Mouse (Mus musculus) small intestine, adult 2 months (tissue): ENCODE results near the gene Grhl3. TPM values are rescaled to one million over a fixed set of nuclear protein-coding genes. Genes with fewer than 3 reads are reported as not detected.

Source experiments
- H3K27ac ChIP-seq: fragments of 200-500 bp; 2 replicates; pipeline ENCODE4 v1.5.1; 2012; ENCODE audit warnings: low read depth, low read length, control low read depth, inconsistent platforms; ENCODE audit not compliant: insufficient read depth
- H3K27me3 ChIP-seq: fragments of 200-500 bp; 2 replicates; pipeline ENCODE4 v1.6.1; 2012; ENCODE audit warnings: mild to moderate bottlenecking, moderate library complexity, low read length, inconsistent platforms; ENCODE audit not compliant: control insufficient read depth, insufficient read depth
- H3K36me3 ChIP-seq: fragments of 200-500 bp; 2 replicates; pipeline ENCODE4 v1.6.1; 2012; ENCODE audit warnings: mild to moderate bottlenecking, low read length, control low read depth, inconsistent platforms; ENCODE audit not compliant: control insufficient read depth, insufficient read depth
- H3K4me1 ChIP-seq: fragments of 200-500 bp; 2 replicates; pipeline ENCODE4 v1.6.1; 2012; ENCODE audit warnings: low read length, inconsistent platforms, mixed read lengths; ENCODE audit not compliant: control insufficient read depth, insufficient read depth, insufficient read length
- H3K4me3 ChIP-seq: fragments of 200-500 bp; 2 replicates; pipeline ENCODE4 v1.5.1; 2012; ENCODE audit warnings: low read depth, mild to moderate bottlenecking, control low read depth, inconsistent platforms, low read length, moderate library complexity
- CTCF ChIP-seq: fragments of 200-500 bp; IDR thresholded peaks from 2 replicates; pipeline ENCODE4 v1.5.1; 2012; ENCODE audit warnings: low read depth, mild to moderate bottlenecking, control low read depth, inconsistent platforms, low read length, moderate library complexity, mixed read lengths; ENCODE audit not compliant: insufficient replicate concordance, insufficient read length; ENCODE audit errors: extremely low read depth
- POLR2A ChIP-seq: fragments of 200-500 bp; IDR thresholded peaks from 2 replicates; pipeline ENCODE4 v1.6.1; 2012; ENCODE audit warnings: low read depth, mild to moderate bottlenecking, control low read depth, inconsistent platforms, low read length, moderate library complexity
- WGBS: fragments of 180-500 bp; shearing (Covaris S2); methylation state at CpG from one replicate; pipeline ENCODE4 v1.1.7; 2018; 5-methylcytosine and 5-hydroxymethylcytosine counted together
- polyA plus RNA-seq: library from polyadenylated mRNA; depleted of rRNA; stranded (reverse); fragments of >200 nt; gene quantifications from 2 replicates; pipeline ENCODE4 v1.2.3, GENCODE M21; 2012

Gene Grhl3
- polyA plus RNA-seq, 1 experiment: 0.19 TPM

DNA sequence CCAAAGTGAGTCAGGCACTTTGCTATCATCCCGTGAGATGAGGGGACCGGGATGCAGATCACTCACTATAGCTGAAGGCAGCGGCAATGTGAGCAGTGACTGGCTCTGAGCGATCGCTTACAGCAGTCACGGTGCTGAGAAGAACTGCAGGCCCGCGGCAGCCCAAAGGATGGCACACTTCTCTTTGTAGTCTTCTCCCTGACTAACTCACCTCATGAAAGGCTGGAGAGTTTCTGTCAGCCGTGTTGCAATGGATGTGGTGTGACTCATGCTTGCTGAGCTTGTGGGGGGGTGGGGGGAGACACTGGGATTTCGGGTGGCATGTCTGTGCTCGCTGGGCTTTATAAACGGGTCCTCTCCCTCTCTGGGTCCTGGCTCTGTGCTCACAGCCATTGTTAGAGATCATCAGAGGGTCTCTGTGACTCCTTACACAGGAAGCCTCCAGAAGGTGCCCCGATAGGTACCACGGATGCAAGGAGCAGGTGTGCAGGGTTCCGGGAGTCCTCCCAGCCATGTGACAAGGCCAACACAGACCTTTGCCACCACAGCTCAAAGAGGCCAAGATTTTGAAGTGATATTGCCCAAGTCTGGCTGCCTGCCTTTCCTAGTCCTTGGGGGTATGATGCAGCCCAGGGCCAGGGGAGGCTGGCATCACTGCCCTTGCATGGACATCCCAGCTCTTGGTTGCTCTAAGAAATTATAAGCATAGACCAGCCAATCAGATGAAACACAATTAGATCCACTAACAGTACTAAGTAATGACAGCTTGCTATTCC, 2.1 kb upstream of the Grhl3 start:
- Histone ChIP-seq H3K27ac (no peak overlapping the region), H3K4me1 (peaks cover 10% of the 10 kb centered on the region), H3K36me3 (no peaks in the 10 kb centered on the region), H3K4me3 (no peak overlapping the region), H3K27me3 (0 out of 2 replicates have a peak, but pooled peaks cover under 1% of the 10 kb centered on the region)
- WGBS: 72% methylated on average over 15 of the region's 15 CpGs
- TF ChIP-seq CTCF (no peak), POLR2A (no peak)

DNA sequence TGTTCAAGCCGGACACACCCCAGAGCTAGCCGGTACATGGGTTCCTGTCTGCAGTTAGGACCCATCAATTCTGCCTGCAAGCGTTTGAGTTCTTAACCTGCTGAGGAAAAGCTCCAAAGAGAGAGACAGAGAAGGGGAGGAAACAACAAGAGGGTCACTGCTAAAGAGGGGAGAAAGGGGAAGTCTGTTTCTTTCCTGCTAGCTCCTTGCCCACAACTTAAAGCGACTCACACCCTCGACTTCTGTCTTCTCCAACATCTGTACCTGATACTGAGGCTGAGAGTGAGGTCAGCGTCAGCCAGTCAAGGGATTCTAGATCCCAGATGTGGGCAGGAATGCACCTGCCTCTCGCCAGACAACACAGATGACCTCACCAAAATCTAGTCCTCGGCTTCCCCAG, 1.2 kb downstream of the Grhl3 start:
- Histone ChIP-seq H3K27ac (no peak overlapping the region), H3K4me3 (no peak overlapping the region), H3K4me1 (peaks cover 29% of the 10 kb centered on the region), H3K36me3 (no peaks in the 10 kb centered on the region), H3K27me3 (0 out of 2 replicates have a peak, but pooled peaks cover 3% of the 10 kb centered on the region)
- TF ChIP-seq CTCF (no peak), POLR2A (no peak)
- WGBS: 66% methylated on average over 8 of the region's 8 CpGs

DNA sequence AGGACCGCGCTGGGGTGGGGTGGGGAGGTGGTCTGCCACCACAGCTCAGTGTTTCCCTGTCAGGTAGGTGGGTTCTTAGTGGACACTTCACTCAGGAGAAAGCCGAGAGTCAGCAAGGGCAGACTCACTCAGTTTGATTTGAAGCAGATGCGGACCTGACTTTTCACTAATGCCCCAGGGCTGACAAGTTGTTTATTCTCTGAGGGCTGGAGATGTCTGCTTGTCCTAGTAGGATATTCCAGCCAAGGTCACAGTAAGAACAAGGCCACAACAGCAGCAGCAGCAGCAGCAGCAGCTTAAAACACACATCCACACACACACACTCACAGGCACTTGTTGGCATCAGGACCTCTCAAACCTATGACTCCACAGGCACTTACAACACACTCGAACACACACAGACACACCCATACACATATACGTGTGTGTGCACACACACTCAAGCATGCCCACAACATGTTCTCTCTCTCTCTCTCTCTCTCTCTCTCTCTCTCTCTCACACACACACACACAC, 2.3 kb downstream of the Grhl3 start:
- H3K27ac ChIP-seq: no peak overlapping the region
- WGBS: 78% methylated on average over 6 of the region's 6 CpGs

DNA sequence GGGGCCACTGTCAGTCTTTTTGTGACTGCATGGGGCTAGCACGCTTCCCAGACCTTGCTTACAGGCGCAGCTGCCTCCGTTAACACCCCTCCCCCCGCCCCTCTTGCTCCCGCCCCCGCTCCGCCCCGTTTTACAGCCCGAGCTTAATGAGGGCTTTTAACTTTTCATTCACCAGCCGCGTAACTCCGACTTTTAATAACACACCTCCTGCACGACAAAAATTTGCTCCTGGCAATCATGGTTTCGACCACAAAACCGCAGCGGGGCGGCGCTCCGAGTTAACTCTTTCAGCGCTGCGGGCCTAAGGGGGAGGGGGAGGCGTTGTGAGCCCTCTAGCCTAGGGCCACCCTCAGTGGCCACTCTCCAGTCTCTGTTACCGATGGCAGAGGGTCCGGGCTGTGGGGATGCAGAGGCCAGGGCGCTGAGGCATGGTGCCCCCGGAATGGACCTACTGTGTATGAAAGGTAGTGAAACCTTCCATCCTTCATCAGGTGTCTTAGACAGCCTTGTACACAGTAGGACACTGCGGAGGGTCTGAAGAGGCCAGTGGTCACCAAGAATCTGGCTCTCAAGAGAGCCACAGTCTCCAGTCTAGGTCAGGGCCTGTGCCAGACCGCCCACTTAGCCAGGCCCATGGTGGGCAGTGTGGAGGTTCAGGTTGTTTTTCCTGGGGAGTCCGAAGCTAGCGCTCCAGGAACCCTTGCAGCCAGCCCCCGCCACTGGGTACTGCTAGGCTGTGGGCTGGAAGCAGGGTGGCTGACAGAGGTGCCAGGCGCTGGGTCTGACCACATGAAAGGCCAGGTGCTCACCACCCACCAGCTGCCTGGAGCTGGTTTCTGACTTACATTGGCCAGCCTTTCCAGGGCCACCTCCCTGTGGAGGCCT, 3.0 kb downstream of the Grhl3 start:
- Histone ChIP-seq H3K27me3 (0 out of 2 replicates have a peak, but pooled peaks cover 3% of the 10 kb centered on the region), H3K27ac (no peak overlapping the region), H3K4me1 (peaks cover 41% of the 10 kb centered on the region), H3K36me3 (no peaks in the 10 kb centered on the region), H3K4me3 (peak overlapping the region; percentile 34)
- TF ChIP-seq POLR2A: no peak
- TF ChIP-seq CTCF: no peak
- WGBS: 19% methylated on average over 32 of the region's 32 CpGs

More for the DNA sequence above, 2.3 kb downstream of the Grhl3 start:
- no peak overlapping the region for H3K4me3 ChIP-seq
- no peak for TF ChIP-seq CTCF
- TF ChIP-seq POLR2A: no peak
- H3K27me3 ChIP-seq: 0 out of 2 replicates have a peak, but pooled peaks cover 3% of the 10 kb centered on the region
- peaks cover 37% of the 10 kb centered on the region for H3K4me1 ChIP-seq
- H3K36me3 ChIP-seq: no peaks in the 10 kb centered on the region

DNA sequence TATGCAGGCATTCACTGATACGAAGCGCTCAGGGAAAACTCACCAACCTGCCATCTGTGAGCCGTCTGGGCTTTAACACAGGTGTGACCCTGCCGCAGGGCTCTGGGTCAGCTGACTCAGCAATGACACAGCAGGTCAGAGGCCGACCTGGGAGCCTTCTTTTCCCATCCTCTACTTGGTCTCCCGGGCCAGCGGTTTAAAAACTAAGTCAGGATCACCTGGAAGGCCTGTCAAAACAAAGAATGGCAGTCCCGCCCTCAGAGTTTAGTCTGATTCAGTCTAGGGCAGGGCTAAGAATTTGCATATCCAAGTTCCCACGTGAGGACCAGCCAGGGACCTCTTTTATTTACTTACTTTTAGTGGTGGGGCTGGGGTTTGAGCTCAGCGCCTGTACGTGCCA, 4.2 kb downstream of the Grhl3 start:
- peaks cover 48% of the 10 kb centered on the region for H3K4me1 ChIP-seq
- H3K27me3 ChIP-seq: 0 out of 2 replicates have a peak, but pooled peaks cover 3% of the 10 kb centered on the region
- no peak overlapping the region for H3K27ac ChIP-seq
- 8% methylated on average over 11 of the region's 11 CpGs for whole genome bisulfite sequencing
- TF ChIP-seq POLR2A (no peak; the same call in 1 of the 2 replicates), CTCF (no peak)
- no peaks in the 10 kb centered on the region for H3K36me3 ChIP-seq
- no peak overlapping the region for H3K4me3 ChIP-seq

DNA sequence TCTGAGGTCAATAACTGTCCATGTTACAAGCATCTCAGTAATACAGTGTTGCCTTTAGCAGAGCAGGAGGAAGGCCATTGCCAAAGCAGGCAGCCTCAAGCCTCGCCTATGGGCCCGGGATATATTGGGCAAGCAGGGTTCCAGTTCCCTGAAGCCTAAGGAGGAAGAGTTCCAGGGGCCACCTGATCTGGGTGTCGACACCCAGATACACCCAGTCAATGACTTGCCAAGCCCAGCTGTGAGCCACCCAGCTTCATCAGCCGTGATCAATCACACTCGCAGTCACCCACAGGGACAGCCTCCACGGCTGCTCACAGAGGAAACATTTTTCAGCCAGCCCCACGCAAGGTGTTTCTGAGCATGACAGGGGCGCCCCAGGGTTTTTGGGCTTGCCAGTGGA, 5.9 kb downstream of the Grhl3 start:
- Histone ChIP-seq H3K4me1 (peaks cover 46% of the 10 kb centered on the region), H3K27me3 (0 out of 2 replicates have a peak, but pooled peaks cover 3% of the 10 kb centered on the region), H3K4me3 (no peak overlapping the region), H3K27ac (no peak overlapping the region), H3K36me3 (no peaks in the 10 kb centered on the region)
- TF ChIP-seq CTCF (no peak), POLR2A (no peak)
- WGBS: 27% methylated on average over 8 of the region's 8 CpGs
